Mouse (Mus musculus): ENCODE results near the gene Arhgap6. TPM values are rescaled to one million over a fixed set of nuclear protein-coding genes. Genes with fewer than 3 reads are reported as not detected.

The Arhgap6 gene
- polyA plus RNA-seq, 1 experiment from 2014 or later = 1.2 TPM

- H3K9me3 ChIP-seq (replicated peaks; ENCODE audit: control insufficient read depth, low read length) = no peaks in the 10 kb centered on the region
- H3K27me3 ChIP-seq (ENCODE audit: control insufficient read depth, insufficient read depth, low read length) = no peaks in the 10 kb centered on the region
- no peaks in the 10 kb centered on the region for H3K4me1 ChIP-seq (ENCODE audit: control insufficient read depth, insufficient read depth, low read length)
- 67% methylated on average over 3 of the region's 3 CpGs for WGBS
- no peak overlapping the region for H3K9ac ChIP-seq (replicated peaks; ENCODE audit: low read length)
- ATAC-seq (replicated peaks; ENCODE audit: insufficient number of reproducible peaks, low FRiP score, low TSS enrichment, low read depth) = no peak
- H3K4me3 ChIP-seq (ENCODE audit: low read depth, low read length) = no peak overlapping the region
- DNase-seq (ENCODE audit: low spot score) = no peak
- no peaks in the 10 kb centered on the region for H3K36me3 ChIP-seq (replicated peaks; ENCODE audit: control insufficient read depth, insufficient read depth, low read depth, low read length)
- H3K4me2 ChIP-seq (ENCODE audit: low read depth, low read length) = no peak overlapping the region
- H3K27ac ChIP-seq (replicated peaks; ENCODE audit: low read depth, low read length) = no peak overlapping the region
Measured at GRCm38 (mm10) chrX:169210019-169210418, 415.1 kb downstream of the Arhgap6 start.

DNA sequence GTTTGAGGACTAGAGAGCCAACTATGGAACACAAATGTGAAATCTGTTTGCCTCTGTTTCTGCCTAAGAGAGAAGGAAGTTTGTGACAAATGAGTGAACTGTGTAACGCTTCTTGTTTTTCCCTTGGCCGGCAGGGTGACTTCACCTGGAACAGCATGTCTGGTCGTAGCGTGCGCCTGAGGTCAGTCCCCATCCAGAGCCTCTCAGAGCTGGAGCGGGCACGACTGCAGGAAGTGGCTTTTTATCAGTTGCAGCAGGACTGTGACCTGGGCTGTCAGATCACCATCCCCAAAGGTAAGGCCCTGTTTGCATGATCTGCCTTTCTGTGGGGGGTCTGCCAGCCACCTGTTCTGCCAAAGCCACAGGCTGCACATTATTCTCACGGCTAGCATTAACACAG is 425.2 kb downstream of the Arhgap6 start:
- no peak overlapping the region for H3K27ac ChIP-seq (replicated peaks; ENCODE audit: low read depth, low read length)
- no peaks in the 10 kb centered on the region for H3K9me3 ChIP-seq (replicated peaks; ENCODE audit: control insufficient read depth, low read length)
- H3K4me3 ChIP-seq (ENCODE audit: low read depth, low read length) = no peak overlapping the region
- no peaks in the 10 kb centered on the region for H3K27me3 ChIP-seq (ENCODE audit: control insufficient read depth, insufficient read depth, low read length)
- H3K36me3 ChIP-seq (replicated peaks; ENCODE audit: control insufficient read depth, insufficient read depth, low read depth, low read length) = no peaks in the 10 kb centered on the region
- no peak overlapping the region for H3K9ac ChIP-seq (replicated peaks; ENCODE audit: low read length)
- no peaks in the 10 kb centered on the region for H3K4me1 ChIP-seq (ENCODE audit: control insufficient read depth, insufficient read depth, low read length)
- ATAC-seq (replicated peaks; ENCODE audit: insufficient number of reproducible peaks, low FRiP score, low TSS enrichment, low read depth) = no peak
- WGBS = 60% methylated on average over 8 of the region's 8 CpGs
- DNase-seq (ENCODE audit: low spot score) = no peak
- H3K4me2 ChIP-seq (ENCODE audit: low read depth, low read length) = no peak overlapping the region

DNA sequence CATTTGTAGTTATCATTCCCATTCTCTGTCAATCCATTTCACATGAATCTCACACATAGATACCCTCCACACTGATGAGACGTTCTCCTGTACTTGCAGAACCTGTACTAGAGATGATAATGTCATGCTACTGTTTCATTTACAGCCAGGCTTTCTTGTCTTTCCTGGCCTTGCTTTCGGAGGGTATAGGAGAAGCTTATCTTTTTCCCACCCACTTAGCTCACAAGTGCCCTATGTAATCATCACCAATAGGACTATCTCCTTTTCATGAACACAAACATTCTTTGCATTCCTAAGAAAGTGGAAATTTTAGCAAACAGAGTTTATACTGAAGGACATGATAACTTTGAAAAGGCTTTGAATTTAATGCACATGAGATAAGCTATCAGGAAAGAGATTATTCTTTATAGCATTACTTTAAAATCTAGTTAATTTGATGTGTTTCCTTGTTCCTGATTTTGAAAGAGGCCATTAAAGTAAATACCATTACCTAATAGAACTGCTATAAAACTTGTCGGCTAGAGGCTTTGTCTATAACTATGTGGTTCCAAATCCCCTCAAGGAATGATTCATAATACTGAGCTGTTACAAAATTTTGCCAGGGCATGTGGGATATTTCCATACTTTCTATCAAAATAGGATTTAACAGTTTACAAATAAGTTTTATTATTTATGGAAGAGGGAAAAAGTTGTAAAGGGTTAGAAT is 427.6 kb downstream of the Arhgap6 start:
- no peaks in the 10 kb centered on the region for H3K27me3 ChIP-seq (ENCODE audit: control insufficient read depth, insufficient read depth, low read length)
- no peaks in the 10 kb centered on the region for H3K4me1 ChIP-seq (ENCODE audit: control insufficient read depth, insufficient read depth, low read length)
- WGBS = 82% methylated on average over 3 of the region's 3 CpGs
- ATAC-seq (replicated peaks; ENCODE audit: insufficient number of reproducible peaks, low FRiP score, low TSS enrichment, low read depth) (no peak), DNase-seq (ENCODE audit: low spot score) (no peak)
- H3K4me3 ChIP-seq (ENCODE audit: low read depth, low read length) = no peak overlapping the region
- H3K4me2 ChIP-seq (ENCODE audit: low read depth, low read length) = no peak overlapping the region
- H3K9me3 ChIP-seq (replicated peaks; ENCODE audit: control insufficient read depth, low read length) = no peaks in the 10 kb centered on the region
- H3K36me3 ChIP-seq (replicated peaks; ENCODE audit: control insufficient read depth, insufficient read depth, low read depth, low read length) = no peaks in the 10 kb centered on the region
- no peak overlapping the region for H3K27ac ChIP-seq (replicated peaks; ENCODE audit: low read depth, low read length)
- no peak overlapping the region for H3K9ac ChIP-seq (replicated peaks; ENCODE audit: low read length)

- 59% methylated on average over 1 of the region's 1 CpGs for WGBS
- Histone ChIP-seq H3K9ac (replicated peaks; ENCODE audit: low read length) (no peak overlapping the region), H3K36me3 (replicated peaks; ENCODE audit: control insufficient read depth, insufficient read depth, low read depth, low read length) (no peaks in the 10 kb centered on the region), H3K9me3 (replicated peaks; ENCODE audit: control insufficient read depth, low read length) (no peaks in the 10 kb centered on the region), H3K27me3 (ENCODE audit: control insufficient read depth, insufficient read depth, low read length) (no peaks in the 10 kb centered on the region), H3K4me3 (ENCODE audit: low read depth, low read length) (no peak overlapping the region), H3K27ac (replicated peaks; ENCODE audit: low read depth, low read length) (no peak overlapping the region), H3K4me1 (ENCODE audit: control insufficient read depth, insufficient read depth, low read length) (no peaks in the 10 kb centered on the region), H3K4me2 (ENCODE audit: low read depth, low read length) (no peak overlapping the region)
- DNase-seq (ENCODE audit: low spot score) (no peak), ATAC-seq (replicated peaks; ENCODE audit: insufficient number of reproducible peaks, low FRiP score, low TSS enrichment, low read depth) (no peak)
Measured at GRCm38 (mm10) chrX:169255915-169256314, 461.0 kb downstream of the Arhgap6 start.

- Histone ChIP-seq H3K9ac (replicated peaks; ENCODE audit: low read length) (no peak overlapping the region), H3K36me3 (replicated peaks; ENCODE audit: control insufficient read depth, insufficient read depth, low read depth, low read length) (no peaks in the 10 kb centered on the region), H3K27ac (replicated peaks; ENCODE audit: low read depth, low read length) (no peak overlapping the region), H3K9me3 (replicated peaks; ENCODE audit: control insufficient read depth, low read length) (no peaks in the 10 kb centered on the region), H3K27me3 (ENCODE audit: control insufficient read depth, insufficient read depth, low read length) (no peaks in the 10 kb centered on the region), H3K4me3 (ENCODE audit: low read depth, low read length) (no peak overlapping the region), H3K4me2 (ENCODE audit: low read depth, low read length) (no peak overlapping the region), H3K4me1 (ENCODE audit: control insufficient read depth, insufficient read depth, low read length) (no peaks in the 10 kb centered on the region)
- no peak for ATAC-seq (replicated peaks; ENCODE audit: insufficient number of reproducible peaks, low FRiP score, low TSS enrichment, low read depth)
- no peak for DNase-seq (ENCODE audit: low spot score)
Measured at GRCm38 (mm10) chrX:169256741-169257140, 461.8 kb downstream of the Arhgap6 start.

DNA sequence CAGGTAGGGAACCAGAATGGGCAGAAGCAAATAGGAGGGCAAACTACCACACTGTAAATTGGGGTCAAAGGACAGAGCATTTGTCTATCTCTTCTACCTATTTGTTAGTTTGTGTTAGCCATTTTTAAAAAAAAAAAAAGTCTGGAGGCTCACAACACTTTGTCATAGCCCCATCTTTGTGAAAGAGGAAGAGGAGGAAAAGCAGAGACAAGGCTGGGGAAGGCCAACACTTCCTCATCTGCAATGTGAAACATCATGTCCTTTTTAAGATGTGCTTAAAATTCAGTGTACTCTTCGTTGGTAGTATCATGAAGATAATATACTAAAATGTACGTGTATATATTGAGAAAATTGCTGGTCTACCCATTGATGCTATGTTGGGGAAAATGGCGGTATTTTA is 466.1 kb downstream of the Arhgap6 start:
- 83% methylated on average over 3 of the region's 3 CpGs for WGBS
- Histone ChIP-seq H3K9me3 (replicated peaks; ENCODE audit: control insufficient read depth, low read length) (no peaks in the 10 kb centered on the region), H3K4me1 (ENCODE audit: control insufficient read depth, insufficient read depth, low read length) (no peaks in the 10 kb centered on the region), H3K36me3 (replicated peaks; ENCODE audit: control insufficient read depth, insufficient read depth, low read depth, low read length) (no peaks in the 10 kb centered on the region), H3K9ac (replicated peaks; ENCODE audit: low read length) (no peak overlapping the region), H3K27me3 (ENCODE audit: control insufficient read depth, insufficient read depth, low read length) (no peaks in the 10 kb centered on the region), H3K4me3 (ENCODE audit: low read depth, low read length) (no peak overlapping the region), H3K4me2 (ENCODE audit: low read depth, low read length) (no peak overlapping the region), H3K27ac (replicated peaks; ENCODE audit: low read depth, low read length) (no peak overlapping the region)
- DNase-seq (ENCODE audit: low spot score) (no peak), ATAC-seq (replicated peaks; ENCODE audit: insufficient number of reproducible peaks, low FRiP score, low TSS enrichment, low read depth) (no peak)

- 44% methylated on average over 2 of the region's 2 CpGs for WGBS
- H3K9me3 ChIP-seq (replicated peaks; ENCODE audit: control insufficient read depth, low read length) = no peaks in the 10 kb centered on the region
- H3K27me3 ChIP-seq (ENCODE audit: control insufficient read depth, insufficient read depth, low read length) = no peaks in the 10 kb centered on the region
- no peak overlapping the region for H3K4me2 ChIP-seq (ENCODE audit: low read depth, low read length)
- no peak overlapping the region for H3K27ac ChIP-seq (replicated peaks; ENCODE audit: low read depth, low read length)
- DNase-seq (ENCODE audit: low spot score) = no peak
- no peak for ATAC-seq (replicated peaks; ENCODE audit: insufficient number of reproducible peaks, low FRiP score, low TSS enrichment, low read depth)
- H3K4me3 ChIP-seq (ENCODE audit: low read depth, low read length) = no peak overlapping the region
- no peaks in the 10 kb centered on the region for H3K4me1 ChIP-seq (ENCODE audit: control insufficient read depth, insufficient read depth, low read length)
- H3K9ac ChIP-seq (replicated peaks; ENCODE audit: low read length) = no peak overlapping the region
- H3K36me3 ChIP-seq (replicated peaks; ENCODE audit: control insufficient read depth, insufficient read depth, low read depth, low read length) = no peaks in the 10 kb centered on the region
Measured at GRCm38 (mm10) chrX:169262212-169262611, 467.3 kb downstream of the Arhgap6 start.

GRCm38 (mm10) chrX:169263433-169264172 is 468.7 kb downstream of the Arhgap6 start:
- no peak for ATAC-seq (replicated peaks; ENCODE audit: insufficient number of reproducible peaks, low FRiP score, low TSS enrichment, low read depth)
- Histone ChIP-seq H3K27ac (replicated peaks; ENCODE audit: low read depth, low read length) (no peak overlapping the region), H3K36me3 (replicated peaks; ENCODE audit: control insufficient read depth, insufficient read depth, low read depth, low read length) (no peaks in the 10 kb centered on the region), H3K4me3 (ENCODE audit: low read depth, low read length) (no peak overlapping the region), H3K27me3 (ENCODE audit: control insufficient read depth, insufficient read depth, low read length) (no peaks in the 10 kb centered on the region), H3K4me2 (ENCODE audit: low read depth, low read length) (no peak overlapping the region), H3K9me3 (replicated peaks; ENCODE audit: control insufficient read depth, low read length) (no peaks in the 10 kb centered on the region), H3K9ac (replicated peaks; ENCODE audit: low read length) (no peak overlapping the region), H3K4me1 (ENCODE audit: control insufficient read depth, insufficient read depth, low read length) (no peaks in the 10 kb centered on the region)
- DNase-seq (ENCODE audit: low spot score) = no peak
- WGBS = 64% methylated on average over 8 of the region's 8 CpGs

All from embryonic facial prominence, embryonic 11.5 days (tissue).